Mouse (Mus musculus): ENCODE results near the gene Map3k11. TPM values are rescaled to one million over a fixed set of nuclear protein-coding genes. Genes with fewer than 3 reads are reported as not detected.

Map3k11 gene
- polyA plus RNA-seq, 1 experiment, result 72.2 TPM

GRCm38 (mm10) chr19:5721233-5721632 is 32.7 kb downstream of the Map3k11 start:
- H3K4me1 ChIP-seq (ENCODE audit: control insufficient read depth, insufficient read depth, low read length), result peaks cover 4% of the 10 kb centered on the region; the same call in 1 of the 2 replicates
- WGBS, result 91% methylated on average over 6 of the region's 6 CpGs
- no peak for DNase-seq
- TF ChIP-seq CTCF (conservative IDR thresholded peaks at IDR 0.05; ENCODE audit: insufficient read depth, insufficient read length, low read depth, low read length) (no peak), POLR2A (IDR thresholded peaks at IDR 0.05; ENCODE audit: low read depth, low read length) (no peak)
- H3K36me3 ChIP-seq (ENCODE audit: control insufficient read depth, insufficient read depth, low read length), result no peaks in the 10 kb centered on the region
- no peak overlapping the region for H3K27ac ChIP-seq (ENCODE audit: insufficient read depth, low read depth, low read length)
- H3K4me3 ChIP-seq (ENCODE audit: insufficient read depth, low read depth, low read length), result no peak overlapping the region
- no peaks in the 10 kb centered on the region for H3K27me3 ChIP-seq (replicated peaks; ENCODE audit: control insufficient read depth, insufficient read depth, low read length)

- Histone ChIP-seq H3K36me3 (ENCODE audit: control insufficient read depth, insufficient read depth, low read length) (no peaks in the 10 kb centered on the region), H3K4me3 (ENCODE audit: insufficient read depth, low read depth, low read length) (no peak overlapping the region), H3K27ac (ENCODE audit: insufficient read depth, low read depth, low read length) (no peak overlapping the region), H3K27me3 (replicated peaks; ENCODE audit: control insufficient read depth, insufficient read depth, low read length) (no peaks in the 10 kb centered on the region), H3K4me1 (ENCODE audit: control insufficient read depth, insufficient read depth, low read length) (peaks cover 6% of the 10 kb centered on the region; the same call in 1 of the 2 replicates)
- no peak for DNase-seq
- TF ChIP-seq CTCF (conservative IDR thresholded peaks at IDR 0.05; ENCODE audit: insufficient read depth, insufficient read length, low read depth, low read length) (no peak), POLR2A (IDR thresholded peaks at IDR 0.05; ENCODE audit: low read depth, low read length) (no peak)
- WGBS, result 76% methylated on average over 7 of the region's 7 CpGs
Measured at GRCm38 (mm10) chr19:5722848-5723425, 34.4 kb downstream of the Map3k11 start.

GRCm38 (mm10) chr19:5723934-5724548 is 35.5 kb downstream of the Map3k11 start:
- 45% methylated on average over 4 of the region's 4 CpGs for WGBS
- no peaks in the 10 kb centered on the region for H3K36me3 ChIP-seq (ENCODE audit: control insufficient read depth, insufficient read depth, low read length)
- no peak for DNase-seq
- peak overlapping the region; percentile 70; the same call in 1 of the 2 replicates for H3K4me3 ChIP-seq (ENCODE audit: insufficient read depth, low read depth, low read length)
- no peaks in the 10 kb centered on the region for H3K27me3 ChIP-seq (replicated peaks; ENCODE audit: control insufficient read depth, insufficient read depth, low read length)
- TF ChIP-seq POLR2A (IDR thresholded peaks at IDR 0.05; ENCODE audit: low read depth, low read length) (no peak), CTCF (conservative IDR thresholded peaks at IDR 0.05; ENCODE audit: insufficient read depth, insufficient read length, low read depth, low read length) (no peak)
- peaks cover 13% of the 10 kb centered on the region; the same call in 1 of the 2 replicates for H3K4me1 ChIP-seq (ENCODE audit: control insufficient read depth, insufficient read depth, low read length)
- no peak overlapping the region for H3K27ac ChIP-seq (ENCODE audit: insufficient read depth, low read depth, low read length)

- TF ChIP-seq CTCF (conservative IDR thresholded peaks at IDR 0.05; ENCODE audit: insufficient read depth, insufficient read length, low read depth, low read length), result no peak
- TF ChIP-seq POLR2A (IDR thresholded peaks at IDR 0.05; ENCODE audit: low read depth, low read length), result no peak
- no peaks in the 10 kb centered on the region for H3K27me3 ChIP-seq (replicated peaks; ENCODE audit: control insufficient read depth, insufficient read depth, low read length)
- DNase-seq, result peak; percentile 88
- H3K27ac ChIP-seq (ENCODE audit: insufficient read depth, low read depth, low read length), result peak overlapping the region; percentile 88
- H3K4me3 ChIP-seq (ENCODE audit: insufficient read depth, low read depth, low read length), result peak overlapping the region; percentile 70
- no peaks in the 10 kb centered on the region for H3K36me3 ChIP-seq (ENCODE audit: control insufficient read depth, insufficient read depth, low read length)
- peaks cover 13% of the 10 kb centered on the region; the same call in 1 of the 2 replicates for H3K4me1 ChIP-seq (ENCODE audit: control insufficient read depth, insufficient read depth, low read length)
- WGBS, result 37% methylated on average over 7 of the region's 7 CpGs
Measured at GRCm38 (mm10) chr19:5724549-5724941, 36.0 kb downstream of the Map3k11 start.

- Histone ChIP-seq H3K36me3 (ENCODE audit: control insufficient read depth, insufficient read depth, low read length) (no peaks in the 10 kb centered on the region), H3K27ac (ENCODE audit: insufficient read depth, low read depth, low read length) (peak overlapping the region; percentile 88), H3K4me3 (ENCODE audit: insufficient read depth, low read depth, low read length) (peak overlapping the region; percentile 70), H3K27me3 (replicated peaks; ENCODE audit: control insufficient read depth, insufficient read depth, low read length) (no peaks in the 10 kb centered on the region), H3K4me1 (ENCODE audit: control insufficient read depth, insufficient read depth, low read length) (peaks cover 16% of the 10 kb centered on the region; the same call in 1 of the 2 replicates)
- peak; percentile 40 for DNase-seq
- 53% methylated on average over 12 of the region's 12 CpGs for WGBS
- TF ChIP-seq CTCF (conservative IDR thresholded peaks at IDR 0.05; ENCODE audit: insufficient read depth, insufficient read length, low read depth, low read length), result no peak
- no peak for TF ChIP-seq POLR2A (IDR thresholded peaks at IDR 0.05; ENCODE audit: low read depth, low read length)
Measured at GRCm38 (mm10) chr19:5725029-5725707, 36.6 kb downstream of the Map3k11 start.

- DNase-seq, result peak; percentile 79
- WGBS, result 9% methylated on average over 49 of the region's 49 CpGs
- H3K36me3 ChIP-seq (ENCODE audit: control insufficient read depth, insufficient read depth, low read length), result no peaks in the 10 kb centered on the region
- no peaks in the 10 kb centered on the region for H3K27me3 ChIP-seq (replicated peaks; ENCODE audit: control insufficient read depth, insufficient read depth, low read length)
- peak within 1 kb of the TSS; percentile 70 for H3K4me3 ChIP-seq (ENCODE audit: insufficient read depth, low read depth, low read length)
- TF ChIP-seq CTCF (conservative IDR thresholded peaks at IDR 0.05; ENCODE audit: insufficient read depth, insufficient read length, low read depth, low read length) (no peak), POLR2A (IDR thresholded peaks at IDR 0.05; ENCODE audit: low read depth, low read length) (no peak)
- H3K4me1 ChIP-seq (ENCODE audit: control insufficient read depth, insufficient read depth, low read length), result peaks cover 19% of the 10 kb centered on the region; the same call in 1 of the 2 replicates
- peak within 1 kb of the TSS; percentile 88 for H3K27ac ChIP-seq (ENCODE audit: insufficient read depth, low read depth, low read length)
Measured at GRCm38 (mm10) chr19:5725767-5726515, 37.4 kb downstream of the Map3k11 start, which contains the start of gene Ehbp1l1. Ehbp1l1 (minus strand) TSS chr19:5726317.
